Mouse (Mus musculus) brain, embryonic 14.5 days (tissue): ENCODE data around the gene Abca5.

Experiments
- CTCF ChIP-seq: fragments of 200-500 bp; IDR thresholded peaks from 2 replicates; pipeline ENCODE4 v1.5.1; 2012; ENCODE audit warnings: inconsistent platforms, mild to moderate bottlenecking, moderate library complexity, borderline replicate concordance; ENCODE audit not compliant: insufficient read depth, insufficient read length; ENCODE audit errors: extremely low read depth
- POLR2A ChIP-seq: fragments of 200-500 bp; IDR thresholded peaks from 2 replicates; pipeline ENCODE4 v1.6.1; 2012; ENCODE audit warnings: mild to moderate bottlenecking, inconsistent platforms, borderline replicate concordance; ENCODE audit not compliant: poor library complexity, insufficient read depth, insufficient read length, severe bottlenecking; ENCODE audit errors: extremely low read depth

- TF ChIP-seq POLR2A (no peak), CTCF (no peak)
Measured at GRCm38 (mm10) chr11:110367638-110368037, 30.1 kb upstream of the Abca5 start.
